Mouse (Mus musculus): ENCODE measurements at regions not wholly inside any gene's neighbourhood (a gene's known extent, or its start where the extent isn't known, plus 50 kb on each side); places are given as distances from the start of the nearest gene placed in this dataset.

DNA sequence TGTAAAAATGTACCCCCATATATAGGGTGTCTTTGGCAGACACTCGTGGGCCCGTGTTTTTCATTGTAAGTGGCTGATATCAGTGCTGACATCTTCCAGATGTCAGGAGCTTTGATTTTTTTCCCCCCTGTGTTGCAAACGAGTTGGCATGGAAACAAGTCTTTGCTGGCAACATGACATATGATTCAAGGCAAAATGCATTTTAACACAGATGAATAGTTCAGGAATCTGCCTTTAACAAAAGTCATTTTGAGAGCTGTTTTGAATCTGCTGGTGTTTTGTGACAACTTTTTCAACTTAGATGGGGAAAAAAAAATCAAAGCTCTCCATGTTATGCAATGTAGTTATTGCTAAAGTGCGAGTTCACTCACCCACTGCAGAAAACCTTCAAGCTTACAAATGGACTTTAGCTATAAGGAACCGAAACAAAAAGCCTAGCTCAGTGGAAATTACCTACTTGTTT, 148.8 kb upstream of the Ptbp2 start:
- Histone ChIP-seq H3K4me3 (ENCODE audit: insufficient read depth, poor library complexity, severe bottlenecking) (no peak overlapping the region), H3K79me2 (ENCODE audit: control insufficient read depth, insufficient read depth) (no peaks in the 10 kb centered on the region), H3ac (ENCODE audit: control insufficient read depth, insufficient read length, low read depth) (no peak overlapping the region), H3K79me3 (ENCODE audit: low read depth) (no peaks in the 10 kb centered on the region), H3K36me3 (ENCODE audit: control insufficient read depth, insufficient read depth) (no peaks in the 10 kb centered on the region), H3K27me3 (ENCODE audit: control insufficient read depth, insufficient read depth, insufficient read length) (no peaks in the 10 kb centered on the region)
- TF ChIP-seq MYOG (IDR thresholded peaks at IDR 0.05; ENCODE audit: control insufficient read depth, extremely low read depth, insufficient read length) (no peak), FOSL1 (IDR thresholded peaks at IDR 0.05; ENCODE audit: insufficient read depth, low read length, poor library complexity, severe bottlenecking) (no peak), CTCF (IDR thresholded peaks at IDR 0.05; ENCODE audit: control insufficient read depth, insufficient read depth, insufficient read length) (no peak), MYOD1 (IDR thresholded peaks at IDR 0.05; ENCODE audit: control insufficient read depth, insufficient read length, low read depth) (no peak), MAX (IDR thresholded peaks at IDR 0.05) (no peak), USF1 (IDR thresholded peaks at IDR 0.05; ENCODE audit: low read depth) (no peak), CEBPB (IDR thresholded peaks at IDR 0.05; ENCODE audit: low read depth) (no peak)

DNA sequence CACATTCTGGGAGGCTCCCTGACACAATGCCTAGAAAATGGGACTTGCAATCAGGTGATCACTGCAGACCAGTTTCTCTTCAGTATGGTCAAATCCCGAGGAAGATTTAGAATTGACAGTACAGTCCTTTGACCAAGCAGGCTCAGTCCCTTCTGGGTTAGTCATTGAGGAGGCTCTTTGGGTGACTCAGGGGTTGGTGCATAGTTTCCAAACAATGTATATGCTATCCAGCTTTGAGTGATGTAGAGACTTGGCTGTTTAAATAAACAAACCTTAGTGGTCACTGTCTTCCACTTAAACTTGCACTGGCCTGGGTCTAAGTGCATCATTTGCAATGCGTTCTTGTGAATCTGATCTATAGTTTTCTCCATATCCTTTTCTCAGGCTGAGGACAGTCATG, 144.0 kb upstream of the Ptbp2 start:
- H3K79me3 ChIP-seq (ENCODE audit: low read depth): no peaks in the 10 kb centered on the region
- H3ac ChIP-seq (ENCODE audit: control insufficient read depth, insufficient read length, low read depth): no peak overlapping the region
- no peak overlapping the region for H3K4me3 ChIP-seq (ENCODE audit: insufficient read depth, poor library complexity, severe bottlenecking)
- H3K79me2 ChIP-seq (ENCODE audit: control insufficient read depth, insufficient read depth): no peaks in the 10 kb centered on the region
- H3K27me3 ChIP-seq (ENCODE audit: control insufficient read depth, insufficient read depth, insufficient read length): no peaks in the 10 kb centered on the region
- H3K36me3 ChIP-seq (ENCODE audit: control insufficient read depth, insufficient read depth): no peaks in the 10 kb centered on the region
- TF ChIP-seq MYOD1 (IDR thresholded peaks at IDR 0.05; ENCODE audit: control insufficient read depth, insufficient read length, low read depth): no peak
- TF ChIP-seq FOSL1 (IDR thresholded peaks at IDR 0.05; ENCODE audit: insufficient read depth, low read length, poor library complexity, severe bottlenecking): no peak
- no peak for TF ChIP-seq MYOG (IDR thresholded peaks at IDR 0.05; ENCODE audit: control insufficient read depth, extremely low read depth, insufficient read length)
- no peak for TF ChIP-seq CTCF (IDR thresholded peaks at IDR 0.05; ENCODE audit: control insufficient read depth, insufficient read depth, insufficient read length)
- no peak for TF ChIP-seq USF1 (IDR thresholded peaks at IDR 0.05; ENCODE audit: low read depth)
- no peak for TF ChIP-seq CEBPB (IDR thresholded peaks at IDR 0.05; ENCODE audit: low read depth)
- TF ChIP-seq MAX (IDR thresholded peaks at IDR 0.05): no peak

- Histone ChIP-seq H3K27me3 (ENCODE audit: control insufficient read depth, insufficient read depth, insufficient read length) (no peaks in the 10 kb centered on the region), H3ac (ENCODE audit: control insufficient read depth, insufficient read length, low read depth) (no peak overlapping the region), H3K79me3 (ENCODE audit: low read depth) (no peaks in the 10 kb centered on the region), H3K36me3 (ENCODE audit: control insufficient read depth, insufficient read depth) (no peaks in the 10 kb centered on the region), H3K79me2 (ENCODE audit: control insufficient read depth, insufficient read depth) (no peaks in the 10 kb centered on the region), H3K4me3 (ENCODE audit: insufficient read depth, poor library complexity, severe bottlenecking) (no peak overlapping the region)
- TF ChIP-seq MYOG (IDR thresholded peaks at IDR 0.05; ENCODE audit: control insufficient read depth, extremely low read depth, insufficient read length): no peak
- no peak for TF ChIP-seq USF1 (IDR thresholded peaks at IDR 0.05; ENCODE audit: low read depth)
- TF ChIP-seq CEBPB (IDR thresholded peaks at IDR 0.05; ENCODE audit: low read depth): no peak
- TF ChIP-seq MYOD1 (IDR thresholded peaks at IDR 0.05; ENCODE audit: control insufficient read depth, insufficient read length, low read depth): no peak
- TF ChIP-seq CTCF (IDR thresholded peaks at IDR 0.05; ENCODE audit: control insufficient read depth, insufficient read depth, insufficient read length): no peak
- no peak for TF ChIP-seq MAX (IDR thresholded peaks at IDR 0.05)
- no peak for TF ChIP-seq FOSL1 (IDR thresholded peaks at IDR 0.05; ENCODE audit: insufficient read depth, low read length, poor library complexity, severe bottlenecking)
Measured at GRCm38 (mm10) chr3:119919501-119920141, 135.4 kb upstream of the Ptbp2 start.

DNA sequence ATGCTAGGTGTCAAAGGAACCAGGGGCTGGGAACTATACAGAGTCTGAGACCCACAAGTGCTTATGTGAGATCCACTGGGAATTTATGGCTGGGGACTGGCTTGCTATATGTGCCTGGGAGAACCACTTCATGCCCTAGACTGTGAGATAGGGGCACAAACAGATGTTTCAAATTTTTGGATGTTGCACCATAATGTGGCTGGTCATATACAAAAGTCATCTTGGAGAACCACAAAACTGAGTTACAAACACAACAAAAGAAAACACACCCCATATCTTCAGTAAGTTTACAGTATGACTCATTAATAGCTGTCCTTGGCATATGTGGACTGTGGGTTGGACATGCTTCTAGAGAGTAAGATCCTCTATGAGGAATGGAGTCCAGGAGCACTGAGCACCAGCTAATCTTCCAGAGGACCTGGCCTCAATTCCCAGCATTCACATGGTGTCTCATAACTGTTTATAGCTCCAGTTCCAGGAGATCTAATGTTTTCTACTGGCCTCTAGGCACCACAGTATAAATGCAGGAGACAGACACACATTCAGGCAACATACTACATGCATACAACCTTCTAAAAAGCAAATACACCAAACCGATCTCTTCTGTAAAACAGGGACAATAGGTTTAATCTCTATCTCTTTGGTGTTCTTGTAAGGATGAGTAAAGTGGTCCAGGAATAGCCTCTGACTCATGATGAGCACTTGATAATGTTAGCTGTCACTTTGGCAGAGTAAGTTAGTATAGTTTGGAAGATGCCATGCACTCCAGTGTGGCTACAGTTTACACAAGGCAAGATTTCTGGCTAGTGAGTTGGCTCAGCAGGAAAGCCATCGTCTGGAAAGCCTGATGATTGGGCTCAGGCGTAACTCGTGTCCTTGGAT, 132.0 kb upstream of the Ptbp2 start:
- no peak overlapping the region for H3ac ChIP-seq (ENCODE audit: control insufficient read depth, insufficient read length, low read depth)
- H3K4me3 ChIP-seq (ENCODE audit: insufficient read depth, poor library complexity, severe bottlenecking): no peak overlapping the region
- no peaks in the 10 kb centered on the region for H3K79me3 ChIP-seq (ENCODE audit: low read depth)
- no peaks in the 10 kb centered on the region for H3K36me3 ChIP-seq (ENCODE audit: control insufficient read depth, insufficient read depth)
- TF ChIP-seq MAX (IDR thresholded peaks at IDR 0.05) (peak; percentile 53), FOSL1 (IDR thresholded peaks at IDR 0.05; ENCODE audit: insufficient read depth, low read length, poor library complexity, severe bottlenecking) (peak; percentile 54), MYOD1 (IDR thresholded peaks at IDR 0.05; ENCODE audit: control insufficient read depth, insufficient read length, low read depth) (peak; percentile 3), CTCF (IDR thresholded peaks at IDR 0.05; ENCODE audit: control insufficient read depth, insufficient read depth, insufficient read length) (no peak), CEBPB (IDR thresholded peaks at IDR 0.05; ENCODE audit: low read depth) (peak; percentile 98), MYOG (IDR thresholded peaks at IDR 0.05; ENCODE audit: control insufficient read depth, extremely low read depth, insufficient read length) (no peak)
- H3K79me2 ChIP-seq (ENCODE audit: control insufficient read depth, insufficient read depth): no peaks in the 10 kb centered on the region
- H3K27me3 ChIP-seq (ENCODE audit: control insufficient read depth, insufficient read depth, insufficient read length): no peaks in the 10 kb centered on the region

GRCm38 (mm10) chr3:119911532-119911931, 127.3 kb upstream of the Ptbp2 start:
- TF ChIP-seq CEBPB (IDR thresholded peaks at IDR 0.05; ENCODE audit: low read depth) (no peak), MYOD1 (IDR thresholded peaks at IDR 0.05; ENCODE audit: control insufficient read depth, insufficient read length, low read depth) (no peak), USF1 (IDR thresholded peaks at IDR 0.05; ENCODE audit: low read depth) (no peak), MYOG (IDR thresholded peaks at IDR 0.05; ENCODE audit: control insufficient read depth, extremely low read depth, insufficient read length) (no peak), MAX (IDR thresholded peaks at IDR 0.05) (no peak), CTCF (IDR thresholded peaks at IDR 0.05; ENCODE audit: control insufficient read depth, insufficient read depth, insufficient read length) (no peak), FOSL1 (IDR thresholded peaks at IDR 0.05; ENCODE audit: insufficient read depth, low read length, poor library complexity, severe bottlenecking) (no peak)
- Histone ChIP-seq H3K4me3 (ENCODE audit: insufficient read depth, poor library complexity, severe bottlenecking) (no peak overlapping the region), H3ac (ENCODE audit: control insufficient read depth, insufficient read length, low read depth) (no peak overlapping the region), H3K79me3 (ENCODE audit: low read depth) (no peaks in the 10 kb centered on the region), H3K27me3 (ENCODE audit: control insufficient read depth, insufficient read depth, insufficient read length) (no peaks in the 10 kb centered on the region), H3K79me2 (ENCODE audit: control insufficient read depth, insufficient read depth) (no peaks in the 10 kb centered on the region), H3K36me3 (ENCODE audit: control insufficient read depth, insufficient read depth) (no peaks in the 10 kb centered on the region)

Data from C2C12 (cell line).